Mouse (Mus musculus) macrophage (primary cell): ENCODE measurements around the gene Rplp1. TPM values are rescaled to one million over a fixed set of nuclear protein-coding genes. Genes with fewer than 3 reads are reported as not detected.

ENCODE experiments used
- H3K27ac ChIP-seq: fragments of 350-480 bp; formaldehyde crosslinking; 2 replicates; pipeline ENCODE4 v1.9.0; 2021
- H3K36me3 ChIP-seq: fragments of 350-480 bp; formaldehyde crosslinking; 2 replicates; pipeline ENCODE4 v1.9.0; 2021; ENCODE audit errors: inconsistent target
- H3K4me3 ChIP-seq: fragments of 350-480 bp; formaldehyde crosslinking; 2 replicates; pipeline ENCODE4 v1.9.0; 2021; ENCODE audit errors: inconsistent target
- H3K79me2 ChIP-seq: fragments of 350-480 bp; formaldehyde crosslinking; 2 replicates; pipeline ENCODE4 v1.9.0; 2021; ENCODE audit errors: inconsistent target
- WGBS: methylation state at CpG from one replicate; pipeline ENCODE4 v1.1.7; 2026; ENCODE audit warnings: inconsistent platforms; ENCODE audit not compliant: missing documents; 5-methylcytosine and 5-hydroxymethylcytosine counted together
- polyA plus RNA-seq: library from polyadenylated mRNA; stranded (reverse); fragments of 250-400 nt; gene quantifications from 3 replicates; pipeline ENCODE4 v1.2.4, GENCODE M21; 2018; ENCODE audit warnings: inconsistent platforms

Gene Rplp1
- polyA plus RNA-seq, 1 experiment from 2014 or later: 1,141 TPM

GRCm38 (mm10) chr9:61905576-61905975 lies 8.8 kb downstream of the Rplp1 start:
- H3K79me2 ChIP-seq: no peaks in the 10 kb centered on the region
- 91% methylated on average over 5 of the region's 5 CpGs for WGBS
- H3K27ac ChIP-seq: no peak overlapping the region
- no peaks in the 10 kb centered on the region for H3K36me3 ChIP-seq
- H3K4me3 ChIP-seq: no peak overlapping the region

DNA sequence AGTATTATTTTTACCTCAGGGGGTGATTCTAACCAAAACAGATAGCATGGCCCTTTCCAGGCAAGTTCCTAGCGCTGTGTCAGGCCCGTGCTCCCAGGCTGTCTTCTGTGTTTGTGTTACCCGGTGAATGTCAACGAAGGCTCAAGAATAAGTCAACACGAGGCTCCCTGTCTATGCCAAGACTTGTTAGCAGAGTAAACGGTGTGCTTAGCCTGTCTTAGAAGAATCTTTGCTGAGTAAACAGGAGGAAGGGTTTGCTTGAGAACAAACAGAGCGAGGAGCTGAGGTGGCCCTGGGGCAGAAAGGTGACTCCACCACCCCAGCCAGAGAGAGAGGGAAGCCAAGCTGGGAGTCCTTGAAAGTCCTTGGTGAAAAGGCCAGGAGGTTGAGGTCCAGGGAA lies 10.1 kb downstream of the Rplp1 start:
- H3K79me2 ChIP-seq: no peaks in the 10 kb centered on the region
- WGBS: 96% methylated on average over 7 of the region's 7 CpGs

DNA sequence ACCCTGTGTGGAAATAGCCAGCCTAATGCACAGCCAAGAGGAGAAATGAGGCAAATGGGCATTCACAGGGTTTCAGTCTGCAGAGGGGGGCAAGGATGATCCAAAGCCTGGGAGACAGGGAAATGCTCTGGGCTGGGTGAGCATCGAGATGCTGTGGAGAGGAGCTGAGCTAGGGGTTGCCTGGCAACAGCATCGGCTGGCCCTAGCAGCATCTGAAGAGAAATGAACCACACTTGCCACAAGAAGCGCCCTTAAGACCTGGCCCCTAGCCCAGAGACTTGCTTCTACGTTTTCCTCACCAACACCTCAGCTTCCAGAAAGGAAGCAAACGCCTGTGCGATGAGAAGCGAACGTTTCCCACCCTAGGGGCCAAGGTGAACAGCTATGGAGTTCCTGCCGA lies 11.9 kb downstream of the Rplp1 start:
- Histone ChIP-seq H3K36me3 (no peaks in the 10 kb centered on the region), H3K79me2 (no peaks in the 10 kb centered on the region), H3K27ac (no peak overlapping the region), H3K4me3 (no peak overlapping the region)
- WGBS: 37% methylated on average over 9 of the region's 9 CpGs

More for the DNA sequence above, 10.1 kb downstream of the Rplp1 start:
- H3K36me3 ChIP-seq: no peaks in the 10 kb centered on the region
- no peak overlapping the region for H3K27ac ChIP-seq
- no peak overlapping the region for H3K4me3 ChIP-seq

- Histone ChIP-seq H3K36me3 (no peaks in the 10 kb centered on the region), H3K79me2 (no peaks in the 10 kb centered on the region), H3K4me3 (no peak overlapping the region), H3K27ac (no peak overlapping the region)
- 33% methylated on average over 4 of the region's 4 CpGs for WGBS
Observed at GRCm38 (mm10) chr9:61901574-61901973, 12.8 kb downstream of the Rplp1 start.

- Histone ChIP-seq H3K27ac (no peak overlapping the region), H3K4me3 (no peak overlapping the region), H3K36me3 (no peaks in the 10 kb centered on the region), H3K79me2 (no peaks in the 10 kb centered on the region)
- 20% methylated on average over 15 of the region's 16 CpGs for WGBS
Observed at GRCm38 (mm10) chr9:61899804-61900203, 14.5 kb downstream of the Rplp1 start.

- no peak overlapping the region for H3K4me3 ChIP-seq
- no peaks in the 10 kb centered on the region for H3K79me2 ChIP-seq
- 2% methylated on average over 7 of the region's 8 CpGs for WGBS
- no peaks in the 10 kb centered on the region for H3K36me3 ChIP-seq
- no peak overlapping the region for H3K27ac ChIP-seq
Observed at GRCm38 (mm10) chr9:61898401-61898800, 15.9 kb downstream of the Rplp1 start.

DNA sequence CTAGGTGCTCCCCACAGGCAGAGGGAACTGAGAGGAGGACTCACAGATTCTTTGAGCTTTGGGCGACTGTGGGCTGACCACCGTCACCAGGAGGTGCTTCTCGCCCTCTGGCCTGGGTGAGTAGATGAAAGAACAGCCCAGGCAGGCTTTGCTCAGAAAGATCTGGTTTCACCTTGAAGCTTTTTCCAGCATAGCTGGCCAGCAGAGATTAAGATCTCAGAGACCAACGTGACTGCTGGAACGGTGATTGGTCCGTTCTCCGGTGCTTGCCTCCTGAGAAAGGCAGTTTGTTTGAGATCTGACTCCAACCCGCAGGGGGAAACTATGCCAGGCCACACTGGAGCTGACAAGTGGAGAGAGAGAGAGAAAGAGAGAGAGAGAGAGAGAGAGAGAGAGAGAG lies 19.3 kb downstream of the Rplp1 start:
- H3K4me3 ChIP-seq: no peak overlapping the region
- WGBS: 77% methylated on average over 8 of the region's 8 CpGs
- H3K79me2 ChIP-seq: no peaks in the 10 kb centered on the region
- H3K36me3 ChIP-seq: no peaks in the 10 kb centered on the region
- H3K27ac ChIP-seq: no peak overlapping the region

GRCm38 (mm10) chr9:61889855-61890254 lies 24.5 kb downstream of the Rplp1 start:
- no peaks in the 10 kb centered on the region for H3K36me3 ChIP-seq
- 90% methylated on average over 8 of the region's 8 CpGs for WGBS
- no peak overlapping the region for H3K4me3 ChIP-seq
- H3K27ac ChIP-seq: no peak overlapping the region
- H3K79me2 ChIP-seq: no peaks in the 10 kb centered on the region

- WGBS: 90% methylated on average over 9 of the region's 11 CpGs
- H3K27ac ChIP-seq: no peak overlapping the region
- H3K4me3 ChIP-seq: no peak overlapping the region
Observed at GRCm38 (mm10) chr9:61887661-61888379, 26.5 kb downstream of the Rplp1 start.

DNA sequence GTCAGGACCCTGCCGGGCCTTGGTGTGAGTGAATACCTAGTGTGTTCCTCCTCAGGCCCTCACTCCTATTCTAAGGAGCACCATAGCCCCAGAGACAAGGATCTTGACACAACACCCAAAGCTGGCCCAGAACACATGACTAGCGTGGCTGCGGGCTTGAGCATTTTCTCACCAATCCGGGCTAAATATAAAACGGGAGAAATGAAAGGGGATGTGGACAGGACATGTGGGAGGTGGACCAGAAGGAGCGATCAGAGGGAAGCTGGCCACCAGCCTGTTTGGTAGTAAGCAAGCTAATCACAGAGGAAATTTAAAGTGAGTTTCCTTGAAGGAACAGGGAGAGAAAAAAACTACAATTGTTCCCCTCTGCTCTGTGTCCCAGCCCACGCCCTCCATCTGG lies 28.4 kb downstream of the Rplp1 start:
- no peak overlapping the region for H3K4me3 ChIP-seq
- no peak overlapping the region for H3K27ac ChIP-seq
- no peaks in the 10 kb centered on the region for H3K79me2 ChIP-seq
- no peaks in the 10 kb centered on the region for H3K36me3 ChIP-seq
- 21% methylated on average over 7 of the region's 7 CpGs for WGBS

More at GRCm38 (mm10) chr9:61887661-61888379, 26.5 kb downstream of the Rplp1 start:
- no peaks in the 10 kb centered on the region for H3K36me3 ChIP-seq
- no peaks in the 10 kb centered on the region for H3K79me2 ChIP-seq

DNA sequence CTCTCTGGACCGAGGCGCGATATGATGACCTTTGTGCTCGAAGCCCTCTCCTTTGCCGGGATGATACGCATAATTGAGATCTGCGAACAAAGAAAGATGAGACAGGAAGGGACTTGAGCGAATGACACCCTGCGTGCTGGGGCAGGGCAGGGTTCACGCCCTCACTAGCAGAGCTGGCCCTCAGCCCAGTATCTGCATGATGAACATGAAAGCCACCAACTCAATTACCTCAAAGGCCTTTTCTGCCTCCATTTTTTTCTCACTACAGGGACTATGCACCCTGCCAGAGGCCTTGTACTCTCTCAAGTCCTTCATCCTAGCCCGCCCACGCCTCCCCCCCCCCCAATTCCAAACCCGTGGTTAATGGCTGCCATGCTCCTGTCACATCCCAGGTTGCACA lies 29.4 kb downstream of the Rplp1 start:
- H3K27ac ChIP-seq: no peak overlapping the region
- 93% methylated on average over 10 of the region's 13 CpGs for WGBS
- no peaks in the 10 kb centered on the region for H3K36me3 ChIP-seq
- H3K4me3 ChIP-seq: no peak overlapping the region
- no peaks in the 10 kb centered on the region for H3K79me2 ChIP-seq

GRCm38 (mm10) chr9:61884375-61884774 lies 30.0 kb downstream of the Rplp1 start:
- no peaks in the 10 kb centered on the region for H3K79me2 ChIP-seq
- no peak overlapping the region for H3K4me3 ChIP-seq
- H3K27ac ChIP-seq: no peak overlapping the region
- WGBS: 93% methylated on average over 7 of the region's 7 CpGs
- no peaks in the 10 kb centered on the region for H3K36me3 ChIP-seq

GRCm38 (mm10) chr9:61882179-61882578 lies 32.2 kb downstream of the Rplp1 start:
- H3K27ac ChIP-seq: no peak overlapping the region
- 7% methylated on average over 3 of the region's 3 CpGs for WGBS
- no peaks in the 10 kb centered on the region for H3K36me3 ChIP-seq
- H3K79me2 ChIP-seq: no peaks in the 10 kb centered on the region
- H3K4me3 ChIP-seq: no peak overlapping the region

DNA sequence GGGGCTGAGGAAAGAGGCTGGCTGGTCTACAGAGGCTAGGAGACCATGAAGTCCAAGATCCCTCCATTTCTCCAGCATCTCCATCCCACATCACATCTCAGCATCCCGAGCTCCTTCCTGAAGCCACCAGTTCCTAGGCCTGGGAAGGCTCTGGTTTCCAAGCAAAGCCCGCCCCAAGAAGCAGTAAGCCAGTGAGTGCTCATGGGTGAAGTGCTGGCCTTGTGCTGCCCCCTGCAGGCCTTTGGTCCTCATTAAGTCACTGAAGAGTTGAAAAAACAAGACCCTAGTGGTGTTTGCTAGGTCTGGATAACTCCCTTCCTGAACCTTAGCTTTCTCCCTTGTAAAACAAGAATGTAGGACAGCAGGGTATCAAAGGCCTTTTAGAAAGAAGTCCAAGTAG lies 35.5 kb downstream of the Rplp1 start:
- no peak overlapping the region for H3K27ac ChIP-seq
- no peaks in the 10 kb centered on the region for H3K79me2 ChIP-seq
- H3K4me3 ChIP-seq: no peak overlapping the region
- WGBS: 60% methylated on average over 2 of the region's 2 CpGs
- H3K36me3 ChIP-seq: no peaks in the 10 kb centered on the region

- Histone ChIP-seq H3K79me2 (no peaks in the 10 kb centered on the region), H3K36me3 (no peaks in the 10 kb centered on the region), H3K4me3 (no peak overlapping the region), H3K27ac (no peak overlapping the region)
- 86% methylated on average over 22 of the region's 22 CpGs for WGBS
Observed at GRCm38 (mm10) chr9:61877373-61878112, 36.8 kb downstream of the Rplp1 start.
